Mouse (Mus musculus) intestine, postnatal 0 days (tissue): ENCODE measurements around the gene Hspd1. TPM values are rescaled to one million over a fixed set of nuclear protein-coding genes. Genes with fewer than 3 reads are reported as not detected.

ENCODE experiments used
- ATAC-seq: fragments of 200-750 bp; cut with Nextera tagmentation; 2 replicates; pipeline ENCODE4 v1.8.0; 2017; ENCODE audit warnings: mild to moderate bottlenecking, moderate TSS enrichment, moderate library complexity
- H3K27ac ChIP-seq: fragments of 300-500 bp; sonication (generic); 2 replicates; pipeline ENCODE4 v1.5.1; 2014; ENCODE audit warnings: mild to moderate bottlenecking, low read depth, low read length, moderate library complexity
- H3K27me3 ChIP-seq: fragments of 300-500 bp; sonication (generic); replicated peaks from 2 replicates; pipeline ENCODE4 v1.6.1; 2014; ENCODE audit warnings: low read length, mixed read lengths; ENCODE audit not compliant: control insufficient read depth, insufficient read depth
- H3K36me3 ChIP-seq: fragments of 300-500 bp; sonication (generic); 2 replicates; pipeline ENCODE4 v1.6.1; 2014; ENCODE audit warnings: mild to moderate bottlenecking, moderate library complexity; ENCODE audit not compliant: control insufficient read depth, insufficient read depth
- H3K4me1 ChIP-seq: fragments of 300-500 bp; sonication (generic); replicated peaks from 2 replicates; pipeline ENCODE4 v1.6.1; 2014; ENCODE audit warnings: antibody characterized with exemption, low read length, mixed read lengths; ENCODE audit not compliant: control insufficient read depth, insufficient read depth
- H3K4me2 ChIP-seq: fragments of 300-500 bp; sonication (generic); replicated peaks from 2 replicates; pipeline ENCODE4 v1.6.1; 2014; ENCODE audit warnings: low read depth, mild to moderate bottlenecking, moderate library complexity
- H3K4me3 ChIP-seq: fragments of 300-500 bp; sonication (generic); 2 replicates; pipeline ENCODE4 v1.5.1; 2014; ENCODE audit warnings: low read depth, low read length
- H3K9ac ChIP-seq: fragments of 300-500 bp; sonication (generic); 2 replicates; pipeline ENCODE4 v1.6.1; 2014; ENCODE audit warnings: mild to moderate bottlenecking, low read depth, low read length
- H3K9me3 ChIP-seq: fragments of 300-500 bp; sonication (generic); 2 replicates; pipeline ENCODE4 v1.6.1; 2016; ENCODE audit warnings: mixed run types; ENCODE audit not compliant: control insufficient read depth
- CTCF ChIP-seq: sonication (generic); IDR thresholded peaks from 2 replicates; pipeline ENCODE4 v1.5.1; 2016; ENCODE audit warnings: low read depth, mild to moderate bottlenecking, control low read depth, antibody characterized with exemption, moderate library complexity
- WGBS: fragments of 180-500 bp; shearing (Covaris S2); extraction: QIAGEN DNeasy Blood & Tissue Kit; methylation state at CpG from one replicate; pipeline ENCODE4 v1.1.7; 2014; 5-methylcytosine and 5-hydroxymethylcytosine counted together
- polyA plus RNA-seq: library from polyadenylated mRNA; unstranded; fragments of >200 nt; fragmentation: Nextera tagmentation; extraction: Ambion mirVana; gene quantifications from 2 replicates; pipeline ENCODE4 v1.2.1, GENCODE M21; 2015

Hspd1 gene
- polyA plus RNA-seq, 1 experiment from 2014 or later: 164 TPM

DNA sequence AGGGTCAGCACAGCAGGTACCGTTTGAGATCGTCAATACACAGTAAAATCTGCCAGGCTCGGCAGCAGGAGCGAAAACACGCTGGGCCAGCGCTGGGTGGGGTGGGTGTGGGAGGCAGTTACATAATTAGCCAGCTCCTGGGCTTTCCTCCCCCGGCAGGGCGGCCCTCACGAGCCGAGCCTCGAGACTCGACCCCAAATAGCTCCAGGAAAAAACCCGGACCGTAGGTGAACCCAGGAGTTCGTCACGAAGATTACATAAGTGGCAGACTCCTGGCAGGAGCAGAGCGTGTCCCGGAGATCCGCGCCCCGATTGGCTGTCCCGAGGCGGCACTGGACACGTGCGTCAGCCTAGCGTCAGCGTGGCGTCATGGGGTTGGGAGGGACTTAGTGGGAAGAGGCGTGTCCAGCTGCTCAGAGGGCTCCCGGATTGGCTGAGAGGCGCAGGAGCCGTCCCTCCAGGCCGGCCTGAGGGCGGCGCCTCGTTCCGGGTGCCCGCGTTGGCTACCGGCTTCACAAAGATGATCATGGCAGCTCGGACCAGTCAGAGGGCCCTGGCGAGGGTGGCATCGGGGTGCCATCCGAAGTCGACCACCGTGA is 35.6 kb downstream of the Hspd1 start, which contains the start of gene Coq10b:
Gene Coq10b (plus strand): TSS at position 416 of the 599 bp plus-strand sequence.
- Histone ChIP-seq H3K9ac (peak within 1 kb of the TSS; percentile 74), H3K4me3 (peak within 1 kb of the TSS; percentile 71), H3K27me3 (no peaks in the 10 kb centered on the region), H3K4me1 (0 out of 2 replicates have a peak, but pooled peaks cover 4% of the 10 kb centered on the region), H3K4me2 (peak within 1 kb of the TSS; percentile 76), H3K9me3 (0 out of 2 replicates have a peak, but pooled peaks cover 3% of the 10 kb centered on the region), H3K27ac (peak within 1 kb of the TSS; percentile 95), H3K36me3 (peaks cover 5% of the 10 kb centered on the region; the same call in 1 of the 2 replicates)
- peak; percentile 49 for TF ChIP-seq CTCF
- WGBS: under 1% methylated on average over 44 of the region's 46 CpGs
- peak; percentile 100 for ATAC-seq

GRCm38 (mm10) chr1:55051671-55052070 is 36.4 kb downstream of the Hspd1 start:
- WGBS: 74% methylated on average over 3 of the region's 3 CpGs
- 0 out of 2 replicates have a peak, but pooled peaks cover 4% of the 10 kb centered on the region for H3K4me1 ChIP-seq
- peak overlapping the region; percentile 76 for H3K4me2 ChIP-seq
- peak overlapping the region; percentile 72; the same call in 1 of the 2 replicates for H3K27ac ChIP-seq
- no peak overlapping the region for H3K4me3 ChIP-seq
- H3K27me3 ChIP-seq: no peaks in the 10 kb centered on the region
- H3K9ac ChIP-seq: no peak overlapping the region
- ATAC-seq: no peak
- no peak for TF ChIP-seq CTCF
- H3K36me3 ChIP-seq: peaks cover 5% of the 10 kb centered on the region; the same call in 1 of the 2 replicates
- 0 out of 2 replicates have a peak, but pooled peaks cover 3% of the 10 kb centered on the region for H3K9me3 ChIP-seq

DNA sequence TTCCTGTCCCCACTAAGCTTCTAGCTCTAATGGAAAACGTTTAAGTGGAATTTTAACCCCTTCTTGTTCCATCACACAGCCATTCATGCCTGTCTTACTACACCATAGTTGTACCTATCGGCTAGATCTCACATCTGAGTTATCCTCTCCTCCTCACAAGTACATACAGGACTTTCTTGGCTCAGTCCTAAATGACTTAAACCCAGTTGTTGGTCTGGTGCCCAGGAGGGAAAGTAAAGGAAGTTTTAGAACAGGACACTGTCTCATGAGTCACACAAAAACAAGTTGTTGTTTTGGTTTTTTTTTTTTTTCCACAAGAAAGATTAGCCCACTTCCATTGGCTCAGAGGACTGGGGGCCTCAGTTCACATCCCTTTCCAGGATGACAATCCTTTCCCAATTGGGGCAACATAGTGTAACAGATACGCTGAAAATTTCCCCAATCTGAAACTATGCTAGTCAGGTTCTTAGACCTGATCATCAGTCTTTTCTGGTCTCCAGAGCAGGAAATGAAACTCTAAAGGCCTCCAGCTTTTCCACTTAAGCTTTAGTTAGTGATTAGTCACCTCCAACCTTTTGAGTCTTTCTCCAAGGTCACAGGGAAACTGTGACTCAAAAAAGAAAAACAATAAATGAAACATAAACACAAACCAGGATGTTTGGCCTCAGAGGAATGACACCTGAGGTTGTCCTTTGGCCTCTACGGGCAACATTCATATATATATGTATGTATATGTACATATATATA is 39.0 kb downstream of the Hspd1 start:
- 62% methylated on average over 4 of the region's 4 CpGs for WGBS

GRCm38 (mm10) chr1:55043164-55043563 is 44.9 kb downstream of the Hspd1 start:
- H3K36me3 ChIP-seq: no peaks in the 10 kb centered on the region
- H3K4me3 ChIP-seq: no peak overlapping the region
- H3K9ac ChIP-seq: no peak overlapping the region
- no peak overlapping the region for H3K27ac ChIP-seq
- WGBS: 82% methylated on average over 3 of the region's 3 CpGs
- H3K27me3 ChIP-seq: no peaks in the 10 kb centered on the region
- TF ChIP-seq CTCF: no peak
- H3K4me1 ChIP-seq: no peaks in the 10 kb centered on the region
- no peak for ATAC-seq
- 0 out of 2 replicates have a peak, but pooled peaks cover 6% of the 10 kb centered on the region for H3K9me3 ChIP-seq
- no peak overlapping the region for H3K4me2 ChIP-seq

More for the DNA sequence above, 39.0 kb downstream of the Hspd1 start:
- no peak for ATAC-seq
- Histone ChIP-seq H3K27ac (no peak overlapping the region), H3K9ac (no peak overlapping the region), H3K4me2 (no peak overlapping the region), H3K4me3 (no peak overlapping the region), H3K27me3 (no peaks in the 10 kb centered on the region), H3K9me3 (0 out of 2 replicates have a peak, but pooled peaks cover 3% of the 10 kb centered on the region), H3K4me1 (0 out of 2 replicates have a peak, but pooled peaks cover 4% of the 10 kb centered on the region), H3K36me3 (no peaks in the 10 kb centered on the region)
- no peak for TF ChIP-seq CTCF

DNA sequence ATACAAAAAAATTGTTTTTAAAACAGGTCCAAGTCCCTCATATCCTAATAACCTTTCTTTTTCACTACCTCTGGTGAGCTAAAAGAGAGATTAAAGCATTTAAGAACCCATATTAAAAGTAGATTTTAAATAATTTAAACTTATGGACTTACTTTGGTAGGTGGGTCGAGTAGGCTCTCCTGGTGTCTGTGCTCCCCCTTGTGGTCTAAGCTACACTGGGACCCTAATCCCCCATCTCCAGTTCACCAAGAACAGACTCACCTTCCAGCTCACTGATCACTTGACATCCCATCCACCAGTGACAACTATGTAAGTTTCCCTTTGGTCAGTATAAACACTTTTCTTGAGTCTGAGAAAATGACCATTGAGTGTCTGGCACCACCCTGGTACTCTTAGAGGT is 45.8 kb downstream of the Hspd1 start:
- WGBS: 69% methylated on average over 1 of the region's 1 CpGs
- ATAC-seq: no peak
- H3K9me3 ChIP-seq: 0 out of 2 replicates have a peak, but pooled peaks cover 6% of the 10 kb centered on the region
- no peaks in the 10 kb centered on the region for H3K36me3 ChIP-seq
- no peaks in the 10 kb centered on the region for H3K4me1 ChIP-seq
- H3K4me2 ChIP-seq: no peak overlapping the region
- no peak overlapping the region for H3K9ac ChIP-seq
- H3K27ac ChIP-seq: no peak overlapping the region
- H3K27me3 ChIP-seq: no peaks in the 10 kb centered on the region
- no peak overlapping the region for H3K4me3 ChIP-seq
- TF ChIP-seq CTCF: peak; percentile 34; the same call in 1 of the 2 replicates

DNA sequence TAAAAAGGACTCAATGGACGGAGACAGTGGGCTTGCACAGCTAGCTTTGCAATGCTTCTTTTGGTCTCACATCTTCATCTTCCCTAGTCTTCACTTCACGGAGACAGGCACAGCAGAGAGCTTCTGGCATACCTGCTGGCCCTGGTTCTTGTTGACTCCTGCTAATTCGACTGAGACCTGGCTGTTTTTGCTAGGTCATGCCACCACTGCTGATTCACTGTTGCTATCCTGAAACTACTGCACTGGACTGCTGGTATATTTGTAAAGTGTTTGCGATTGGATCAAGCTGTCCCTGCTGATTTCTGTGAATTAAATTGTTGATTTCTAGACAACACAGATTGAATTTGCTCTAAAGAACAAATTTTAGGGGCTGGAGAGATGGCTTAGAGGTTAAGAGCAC is 46.4 kb downstream of the Hspd1 start:
- no peak overlapping the region for H3K27ac ChIP-seq
- no peaks in the 10 kb centered on the region for H3K36me3 ChIP-seq
- H3K4me2 ChIP-seq: no peak overlapping the region
- no peaks in the 10 kb centered on the region for H3K27me3 ChIP-seq
- ATAC-seq: no peak
- no peak overlapping the region for H3K9ac ChIP-seq
- H3K9me3 ChIP-seq: 0 out of 2 replicates have a peak, but pooled peaks cover 6% of the 10 kb centered on the region
- WGBS: 87% methylated on average over 4 of the region's 4 CpGs
- TF ChIP-seq CTCF: no peak
- no peak overlapping the region for H3K4me3 ChIP-seq
- H3K4me1 ChIP-seq: no peaks in the 10 kb centered on the region
